Mouse (Mus musculus) brain, embryonic 14.5 days (tissue): ENCODE measurements around the gene Samd13.

Experiments used
- CTCF ChIP-seq: fragments of 200-500 bp; IDR thresholded peaks from 2 replicates; pipeline ENCODE4 v1.5.1; 2012; ENCODE audit warnings: inconsistent platforms, mild to moderate bottlenecking, moderate library complexity, borderline replicate concordance; ENCODE audit not compliant: insufficient read depth, insufficient read length; ENCODE audit errors: extremely low read depth
- POLR2A ChIP-seq: fragments of 200-500 bp; IDR thresholded peaks from 2 replicates; pipeline ENCODE4 v1.6.1; 2012; ENCODE audit warnings: mild to moderate bottlenecking, inconsistent platforms, borderline replicate concordance; ENCODE audit not compliant: poor library complexity, insufficient read depth, insufficient read length, severe bottlenecking; ENCODE audit errors: extremely low read depth

- TF ChIP-seq CTCF: no peak
- no peak for TF ChIP-seq POLR2A
Observed at GRCm38 (mm10) chr3:146615496-146615895, 69.9 kb downstream of the Samd13 start, which contains the start of gene Dnase2b.
